Mouse (Mus musculus) erythroblast, embryonic 14.5 days (primary cell): Measurements from ENCODE around the gene Pax5.

Experiments used
- GATA1 ChIP-seq: IDR thresholded peaks from 2 replicates; pipeline ENCODE4 v1.6.1; 2012; ENCODE audit warnings: low read length, inconsistent platforms, mixed read lengths
- TAL1 ChIP-seq: IDR thresholded peaks from 3 replicates; pipeline ENCODE4 v1.6.1; 2012; ENCODE audit warnings: low read length, inconsistent platforms, mixed read lengths

GRCm38 (mm10) chr4:44535646-44536045 is 174.6 kb downstream of the Pax5 start:
- TF ChIP-seq GATA1: no peak
- TF ChIP-seq TAL1: no peak
